Mouse (Mus musculus): ENCODE data around the gene Gm3415. TPM values are rescaled to one million over a fixed set of nuclear protein-coding genes. Genes with fewer than 3 reads are reported as not detected.

Gm3415 gene
- polyA plus RNA-seq, 1 experiment: not detected

DNA sequence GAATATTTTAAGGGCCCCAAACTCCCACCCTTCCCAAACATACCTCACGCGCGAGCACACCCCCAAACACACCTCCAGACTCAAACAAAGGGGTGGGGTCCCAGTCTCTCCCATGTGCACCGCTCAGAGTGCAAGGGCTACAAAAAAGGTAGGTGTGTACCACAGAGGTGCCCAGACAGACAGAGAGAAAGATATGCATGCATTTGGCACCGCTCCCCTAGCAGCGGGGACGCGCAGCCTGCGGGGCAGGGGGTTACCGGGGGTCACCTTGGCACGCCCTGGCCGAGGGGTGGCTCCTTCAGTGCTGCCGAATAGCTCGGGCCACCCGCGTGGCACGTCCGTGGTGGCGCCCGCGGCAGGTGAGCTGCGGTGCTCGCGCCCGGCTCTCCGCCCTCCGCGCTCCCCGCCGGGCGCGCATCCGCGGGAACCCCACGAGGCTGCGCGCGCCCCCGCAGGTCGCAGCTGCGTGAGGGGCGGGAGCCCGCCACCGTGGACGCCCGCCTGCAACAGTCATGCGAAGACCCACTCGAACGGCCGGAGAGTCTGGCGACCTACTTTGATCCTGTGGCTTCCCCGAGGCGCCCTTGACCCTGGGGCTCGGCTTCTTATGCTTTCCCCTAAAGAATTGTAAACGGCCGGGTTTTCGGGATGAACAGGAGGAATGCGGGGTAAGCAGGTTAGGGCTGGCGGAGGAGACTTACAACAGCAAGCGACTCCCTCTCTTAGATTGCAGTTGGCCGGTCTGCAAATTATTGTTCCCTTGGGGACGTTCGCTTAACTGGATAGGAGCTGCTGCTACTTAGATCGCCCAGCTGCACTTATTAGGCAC is 28.8 kb downstream of the Gm3415 start, which contains the start of gene Gpr12:
Gpr12 (minus strand) TSS at position 762 of the 829 bp plus-strand sequence.
- no peaks in the 10 kb centered on the region for H3K4me1 ChIP-seq (ENCODE audit: control insufficient read depth, insufficient read depth, low read length)
- no peak within 1 kb of the TSS for H3K27ac ChIP-seq (ENCODE audit: insufficient read depth, low read length)
- TF ChIP-seq POLR2A (IDR thresholded peaks at IDR 0.05; ENCODE audit: low read depth, low read length): no peak
- no peak for TF ChIP-seq CTCF (IDR thresholded peaks at IDR 0.05; ENCODE audit: borderline replicate concordance, insufficient read depth, low read length)
- peak within 1 kb of the TSS; percentile 11; the same call in 1 of the 2 replicates for H3K4me3 ChIP-seq (ENCODE audit: insufficient read depth, low read length)

DNA sequence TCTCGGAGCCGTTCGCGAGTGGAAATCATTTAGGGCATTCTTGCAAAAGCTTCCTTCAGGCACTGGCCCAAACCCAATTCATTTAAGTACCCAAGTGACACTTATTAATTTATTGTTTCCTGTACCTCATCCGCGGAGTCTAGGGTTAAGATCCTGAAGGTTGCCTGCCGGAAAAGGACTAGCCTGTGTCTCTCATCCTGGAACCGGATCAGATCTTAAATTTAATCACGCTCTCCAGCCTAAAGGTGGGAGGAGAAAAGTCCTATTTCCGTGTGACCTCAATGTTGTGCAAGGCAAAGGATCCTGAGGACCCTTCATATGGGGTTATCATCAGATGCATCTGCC is 29.3 kb downstream of the Gm3415 start:
- TF ChIP-seq POLR2A (IDR thresholded peaks at IDR 0.05; ENCODE audit: low read depth, low read length) (no peak), CTCF (IDR thresholded peaks at IDR 0.05; ENCODE audit: borderline replicate concordance, insufficient read depth, low read length) (no peak)
- Histone ChIP-seq H3K4me3 (ENCODE audit: insufficient read depth, low read length) (no peak overlapping the region; the same call in 1 of the 2 replicates), H3K27ac (ENCODE audit: insufficient read depth, low read length) (no peak overlapping the region), H3K4me1 (ENCODE audit: control insufficient read depth, insufficient read depth, low read length) (no peaks in the 10 kb centered on the region)

DNA sequence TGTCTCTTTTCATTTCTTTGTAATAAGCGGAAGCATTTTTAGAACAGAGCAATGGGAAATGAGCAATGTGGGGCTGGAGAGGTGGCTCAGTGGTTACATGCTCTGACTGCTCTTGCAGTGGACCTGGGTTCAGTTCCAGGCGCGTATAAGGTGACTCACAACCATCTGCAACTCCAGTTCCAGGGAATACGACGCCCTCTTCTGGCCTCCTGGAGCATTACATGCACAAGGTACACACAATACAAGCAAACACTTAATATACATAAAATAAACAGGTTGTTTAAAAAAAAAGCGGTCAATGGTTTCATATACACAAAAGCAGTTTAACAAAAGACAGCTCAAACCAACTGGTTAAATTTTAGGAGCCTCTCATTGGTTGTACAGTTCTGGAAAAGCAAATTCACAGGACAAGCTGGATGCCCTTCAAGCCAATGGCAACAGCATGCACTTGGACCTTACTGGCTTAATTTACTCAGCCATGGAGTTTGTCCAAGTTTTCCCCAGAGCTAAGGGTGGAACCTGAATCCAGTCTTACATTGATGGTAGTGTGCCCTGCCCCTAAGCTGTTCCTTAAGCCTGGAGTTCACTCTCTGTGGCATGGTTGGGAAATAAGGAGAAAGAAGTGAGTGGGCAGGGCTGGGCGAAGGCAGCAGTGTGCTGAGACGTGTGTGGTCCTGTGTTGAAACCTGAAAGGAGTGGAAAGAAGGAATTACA is 30.6 kb downstream of the Gm3415 start:
- no peaks in the 10 kb centered on the region for H3K4me1 ChIP-seq (ENCODE audit: control insufficient read depth, insufficient read depth, low read length)
- H3K4me3 ChIP-seq (ENCODE audit: insufficient read depth, low read length): no peak overlapping the region
- no peak overlapping the region for H3K27ac ChIP-seq (ENCODE audit: insufficient read depth, low read length)
- TF ChIP-seq POLR2A (IDR thresholded peaks at IDR 0.05; ENCODE audit: low read depth, low read length): no peak
- TF ChIP-seq CTCF (IDR thresholded peaks at IDR 0.05; ENCODE audit: borderline replicate concordance, insufficient read depth, low read length): no peak

GRCm38 (mm10) chr5:146590987-146591386 is 35.1 kb downstream of the Gm3415 start:
- no peak for TF ChIP-seq CTCF (IDR thresholded peaks at IDR 0.05; ENCODE audit: borderline replicate concordance, insufficient read depth, low read length)
- no peak for TF ChIP-seq POLR2A (IDR thresholded peaks at IDR 0.05; ENCODE audit: low read depth, low read length)
- H3K27ac ChIP-seq (ENCODE audit: insufficient read depth, low read length): no peak overlapping the region
- H3K4me3 ChIP-seq (ENCODE audit: insufficient read depth, low read length): no peak overlapping the region
- H3K4me1 ChIP-seq (ENCODE audit: control insufficient read depth, insufficient read depth, low read length): no peaks in the 10 kb centered on the region

DNA sequence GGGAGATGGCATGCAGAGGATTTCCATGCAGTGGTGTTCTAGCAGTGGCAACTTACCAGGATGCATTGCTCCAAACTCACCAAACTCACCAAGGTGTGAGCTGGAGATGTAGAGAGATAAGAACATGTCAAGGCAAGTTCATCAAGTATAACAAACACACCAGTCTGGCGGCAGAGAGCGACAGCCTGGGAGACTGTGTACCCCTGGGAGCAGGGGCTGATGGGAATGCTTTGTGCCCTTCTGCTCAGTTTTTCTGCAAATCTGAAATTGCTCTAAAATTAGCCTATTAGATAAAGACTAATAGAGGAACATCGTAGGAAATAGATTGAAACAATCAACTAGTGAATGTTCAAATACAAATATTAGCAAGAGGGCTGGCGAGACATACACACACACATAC is 35.7 kb downstream of the Gm3415 start:
- TF ChIP-seq CTCF (IDR thresholded peaks at IDR 0.05; ENCODE audit: borderline replicate concordance, insufficient read depth, low read length) (no peak), POLR2A (IDR thresholded peaks at IDR 0.05; ENCODE audit: low read depth, low read length) (no peak)
- no peaks in the 10 kb centered on the region for H3K4me1 ChIP-seq (ENCODE audit: control insufficient read depth, insufficient read depth, low read length)

DNA sequence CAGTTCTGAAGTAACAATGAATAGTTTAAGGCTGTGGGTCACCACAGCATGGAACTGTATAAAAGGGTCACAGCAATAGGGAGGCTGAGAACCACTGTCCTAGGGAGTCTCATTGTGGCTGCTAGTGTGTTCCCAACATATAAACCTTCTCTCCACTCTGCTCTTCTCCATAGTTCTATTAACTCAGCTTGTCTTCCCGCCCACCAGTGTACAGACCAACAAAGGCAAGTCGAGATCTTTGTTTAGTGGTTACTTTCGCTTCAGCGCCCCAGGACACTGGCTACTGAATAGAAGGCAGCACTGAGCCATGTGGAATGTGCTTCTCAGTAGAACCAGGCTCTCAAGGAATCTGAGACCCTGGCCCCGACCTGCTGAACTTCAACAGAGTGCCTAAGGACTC is 36.6 kb downstream of the Gm3415 start:
- TF ChIP-seq POLR2A (IDR thresholded peaks at IDR 0.05; ENCODE audit: low read depth, low read length) (no peak), CTCF (IDR thresholded peaks at IDR 0.05; ENCODE audit: borderline replicate concordance, insufficient read depth, low read length) (no peak)
- Histone ChIP-seq H3K4me1 (ENCODE audit: control insufficient read depth, insufficient read depth, low read length) (no peaks in the 10 kb centered on the region), H3K27ac (ENCODE audit: insufficient read depth, low read length) (no peak overlapping the region), H3K4me3 (ENCODE audit: insufficient read depth, low read length) (no peak overlapping the region)

More for the DNA sequence above, 35.7 kb downstream of the Gm3415 start:
- H3K27ac ChIP-seq (ENCODE audit: insufficient read depth, low read length): no peak overlapping the region
- no peak overlapping the region for H3K4me3 ChIP-seq (ENCODE audit: insufficient read depth, low read length)

GRCm38 (mm10) chr5:146596612-146597502 is 40.9 kb downstream of the Gm3415 start:
- no peak for TF ChIP-seq CTCF (IDR thresholded peaks at IDR 0.05; ENCODE audit: borderline replicate concordance, insufficient read depth, low read length)
- TF ChIP-seq POLR2A (IDR thresholded peaks at IDR 0.05; ENCODE audit: low read depth, low read length): no peak
- no peaks in the 10 kb centered on the region for H3K4me1 ChIP-seq (ENCODE audit: control insufficient read depth, insufficient read depth, low read length)
- H3K27ac ChIP-seq (ENCODE audit: insufficient read depth, low read length): no peak overlapping the region
- no peak overlapping the region for H3K4me3 ChIP-seq (ENCODE audit: insufficient read depth, low read length)

DNA sequence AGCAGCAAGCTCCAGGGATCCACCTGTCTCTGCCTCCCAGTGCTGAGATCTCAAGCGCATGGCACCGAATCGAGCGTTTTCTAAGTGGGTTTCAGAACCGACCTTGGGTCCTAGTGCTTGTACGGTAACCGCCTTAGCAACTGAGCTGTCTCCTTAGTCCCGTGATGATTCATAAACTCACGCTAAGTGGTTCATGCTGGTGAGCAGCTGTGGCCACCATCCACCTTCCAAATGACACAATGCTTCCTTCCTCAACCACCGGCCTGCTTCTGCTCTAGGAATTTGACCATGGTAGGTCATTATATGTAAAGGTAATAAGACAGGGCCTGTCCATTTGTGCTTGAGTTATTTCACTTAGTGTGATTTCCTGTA is 41.6 kb downstream of the Gm3415 start:
- H3K27ac ChIP-seq (ENCODE audit: insufficient read depth, low read length): no peak overlapping the region
- TF ChIP-seq CTCF (IDR thresholded peaks at IDR 0.05; ENCODE audit: borderline replicate concordance, insufficient read depth, low read length) (no peak), POLR2A (IDR thresholded peaks at IDR 0.05; ENCODE audit: low read depth, low read length) (no peak)
- no peaks in the 10 kb centered on the region for H3K4me1 ChIP-seq (ENCODE audit: control insufficient read depth, insufficient read depth, low read length)
- no peak overlapping the region for H3K4me3 ChIP-seq (ENCODE audit: insufficient read depth, low read length)
